Mouse (Mus musculus): Measurements from ENCODE around the gene Nubp1.

GRCm38 (mm10) chr16:10420447-10421054 is 8.8 kb downstream of the Nubp1 start:
- TF ChIP-seq CTCF (IDR thresholded peaks at IDR 0.05; ENCODE audit: insufficient read depth, low read depth, low read length) (no peak), POLR2A (IDR thresholded peaks at IDR 0.05; ENCODE audit: insufficient read depth, low read depth, low read length) (no peak)
